Mouse (Mus musculus): ENCODE measurements at regions not wholly inside any gene's neighbourhood (a gene's known extent, or its start where the extent isn't known, plus 50 kb on each side); places are given as distances from the start of the nearest gene placed in this dataset.

DNA sequence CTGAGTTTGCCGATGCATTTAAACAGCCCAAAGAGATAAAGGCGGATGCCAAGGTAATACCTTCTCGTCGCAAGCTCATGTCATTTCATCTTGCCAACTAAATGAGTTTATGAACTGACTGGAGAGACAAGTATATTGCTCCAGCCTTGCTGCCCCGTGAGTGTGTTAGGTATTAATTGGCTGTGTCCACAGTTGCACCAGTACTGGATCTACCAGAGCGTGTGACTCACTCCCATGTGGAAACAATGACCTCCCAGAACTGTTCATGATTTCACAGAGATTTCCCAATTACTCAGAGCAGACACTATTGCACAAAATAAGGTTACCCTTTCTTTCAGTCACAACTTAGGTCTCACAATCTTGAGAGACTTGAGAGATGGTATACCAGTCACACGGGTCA, 179.8 kb upstream of the Adgrl2 start:
- no peak for DNase-seq (ENCODE audit: low spot score)

DNA sequence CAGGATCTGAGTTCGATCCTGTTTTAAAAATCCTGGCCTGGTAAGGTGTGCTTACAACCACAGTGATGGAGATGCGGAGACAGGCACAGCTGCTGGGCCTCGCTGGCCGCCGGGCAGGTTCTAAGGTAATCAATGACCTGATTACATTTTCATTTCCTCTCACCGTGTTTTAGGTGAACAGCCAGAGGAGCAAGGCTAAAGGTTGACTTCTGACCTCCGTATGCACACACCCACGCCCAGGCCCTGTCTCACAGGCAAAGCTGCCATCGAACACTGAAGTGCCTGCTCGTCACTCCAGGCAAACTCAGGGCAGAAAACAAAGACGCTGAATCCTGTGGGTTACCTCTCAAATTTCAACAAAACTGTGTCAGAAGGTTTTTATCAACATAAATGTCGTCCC, 179.1 kb upstream of the Adgrl2 start:
- DNase-seq (ENCODE audit: low spot score), result no peak

DNA sequence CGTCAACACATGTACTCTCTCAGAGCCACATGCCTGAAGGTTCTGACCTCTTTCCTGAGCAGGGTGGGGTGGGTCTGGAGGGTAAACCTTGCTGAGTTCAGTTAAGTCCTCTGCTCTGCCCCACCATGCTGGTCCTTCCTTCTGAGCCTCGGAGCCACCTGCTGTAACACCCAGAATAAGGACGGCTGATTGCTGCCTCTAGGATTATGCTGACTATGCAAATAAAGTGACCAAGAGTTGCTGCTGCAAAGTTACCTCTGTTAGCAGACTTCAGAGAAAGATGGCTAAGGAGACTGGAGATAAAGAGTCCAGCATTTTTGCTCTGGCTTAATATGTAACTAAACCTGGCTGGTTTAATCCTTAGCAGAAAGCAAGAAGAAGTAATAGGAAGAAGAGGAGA, 177.6 kb upstream of the Adgrl2 start:
- no peak for DNase-seq (ENCODE audit: low spot score)

DNA sequence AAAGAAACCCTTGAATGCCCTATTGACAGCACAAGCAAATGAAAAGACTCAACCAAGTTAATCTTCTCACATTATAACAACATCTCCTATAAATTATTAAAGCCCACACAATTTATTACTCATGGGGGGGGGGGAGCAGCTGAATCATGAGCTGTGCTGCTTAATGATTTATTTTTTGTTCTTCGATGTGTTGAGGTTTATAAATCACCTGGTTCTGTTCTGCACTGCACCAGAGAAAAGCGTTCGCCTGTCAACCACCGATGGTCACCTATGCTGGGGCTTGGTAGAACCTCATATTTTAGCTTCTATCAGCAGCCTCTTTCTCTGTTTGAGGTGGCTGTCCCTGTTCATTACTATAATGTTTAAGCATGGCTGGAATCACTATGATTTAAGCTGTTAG, 174.4 kb upstream of the Adgrl2 start:
- no peak for DNase-seq (ENCODE audit: low spot score)

DNA sequence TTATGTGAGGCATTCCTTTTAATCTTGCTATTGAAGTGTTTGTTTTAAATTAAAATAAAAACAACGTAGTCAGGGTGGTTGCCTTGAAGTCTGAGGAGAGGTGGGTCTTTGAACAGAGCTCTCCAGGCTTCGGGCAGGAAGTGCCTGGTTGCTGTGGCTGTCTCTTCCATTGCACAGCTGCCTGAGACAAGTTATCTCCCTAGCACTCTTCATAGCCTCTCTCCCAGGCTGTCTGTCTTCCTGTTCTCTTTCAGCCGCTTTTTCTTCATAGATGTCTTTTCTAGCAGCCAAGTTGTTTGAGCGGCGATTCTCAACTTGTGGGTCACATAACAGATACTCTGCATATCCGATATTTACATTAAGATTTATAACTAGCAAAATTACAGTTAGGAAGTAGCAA, 173.2 kb upstream of the Adgrl2 start:
- no peak for DNase-seq (ENCODE audit: low spot score)

DNA sequence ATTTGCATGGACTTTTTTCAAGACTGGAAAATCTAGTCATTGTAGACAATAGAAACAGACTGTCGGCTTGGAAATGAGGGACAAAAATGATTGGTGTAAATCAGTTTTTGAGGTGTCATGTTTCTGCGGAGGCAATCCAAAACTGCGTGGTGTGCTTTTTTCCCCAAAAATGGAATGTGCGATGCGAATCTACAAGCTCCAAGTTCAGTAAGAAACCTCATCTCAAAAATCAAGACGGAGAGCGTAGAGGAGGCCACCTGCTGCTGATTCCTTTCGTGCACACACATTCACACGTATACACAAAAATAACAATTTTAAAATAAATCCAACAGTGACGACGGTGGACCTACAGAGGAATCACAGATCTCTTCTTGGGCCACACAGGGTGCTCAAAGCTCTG, 170.5 kb upstream of the Adgrl2 start:
- no peak for DNase-seq (ENCODE audit: low spot score)

DNA sequence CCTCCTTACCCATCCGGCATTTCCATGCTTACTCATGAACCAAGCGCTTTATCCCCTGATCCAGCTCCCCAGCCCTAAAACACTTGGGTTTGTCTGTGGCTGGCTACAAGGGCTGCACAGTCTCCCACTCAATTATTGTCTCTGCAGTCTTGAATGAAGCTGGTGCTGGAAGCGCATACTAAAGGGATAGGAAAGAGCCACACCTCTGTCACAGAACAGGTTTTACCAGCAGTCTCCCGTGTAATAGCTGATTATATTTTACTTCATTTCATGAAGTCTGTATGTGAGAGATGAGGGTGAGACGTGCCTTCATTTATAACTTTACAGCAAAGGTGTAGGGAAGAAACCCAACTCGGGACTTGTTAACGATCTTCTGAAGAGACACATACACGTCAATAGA, 167.0 kb upstream of the Adgrl2 start:
- DNase-seq (ENCODE audit: low spot score), result no peak

DNA sequence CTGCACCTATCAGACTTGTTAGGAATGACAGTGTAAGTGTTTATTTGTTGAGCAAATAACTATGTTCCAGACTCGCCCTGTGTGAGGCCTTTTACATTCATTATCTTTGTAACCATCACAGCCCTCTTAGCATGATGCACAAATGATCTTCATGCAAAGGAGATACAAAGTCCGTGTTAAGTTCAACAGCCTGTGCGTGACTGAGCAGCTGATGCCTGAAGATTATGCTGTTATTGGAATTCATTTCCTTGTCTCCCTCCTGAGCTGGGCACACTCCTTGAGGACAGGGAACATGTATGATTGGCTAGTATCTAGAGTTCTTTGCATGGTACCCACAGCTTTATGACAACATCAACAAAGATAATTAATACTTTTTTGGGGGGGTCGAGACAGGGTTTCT, 162.0 kb upstream of the Adgrl2 start:
- no peak for DNase-seq (ENCODE audit: low spot score)

DNA sequence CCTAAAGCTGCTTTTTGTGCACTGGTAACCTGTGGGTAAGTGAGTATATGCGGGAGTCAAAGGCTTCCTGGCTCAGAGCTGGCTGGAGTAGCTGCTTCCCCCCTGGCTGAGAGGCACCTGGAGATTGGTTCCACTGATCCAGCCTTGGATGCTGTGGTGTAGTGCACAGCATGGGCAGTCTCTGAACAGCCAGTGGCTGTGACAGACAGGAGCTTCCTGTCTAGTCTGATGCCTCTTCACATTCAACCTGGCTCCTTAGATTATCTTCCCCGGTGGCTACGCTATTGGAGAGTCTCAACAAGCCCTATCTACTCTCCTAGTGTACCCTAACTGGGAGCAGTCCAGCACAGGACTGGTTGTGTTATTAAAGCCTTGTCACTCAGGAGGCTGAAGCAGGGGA, 160.4 kb upstream of the Adgrl2 start:
- no peak for DNase-seq (ENCODE audit: low spot score)

DNA sequence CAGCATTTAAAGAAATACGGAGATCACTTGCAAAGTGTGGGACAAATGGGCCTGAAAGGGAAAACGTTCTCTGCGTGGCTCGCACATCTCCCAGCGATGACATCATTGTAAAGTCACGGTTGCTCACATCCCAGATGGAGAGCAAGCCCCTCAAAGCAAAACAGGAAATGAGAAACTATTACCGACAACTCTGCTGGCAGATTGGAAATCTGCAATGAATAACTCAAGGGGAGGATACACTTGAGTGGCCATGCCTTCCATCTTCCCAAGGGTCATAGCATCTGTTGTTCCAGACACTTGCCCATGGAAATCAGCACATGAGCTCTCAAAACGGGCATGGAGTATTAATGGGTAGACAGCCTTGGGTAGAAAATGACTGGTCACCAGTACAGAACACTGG, 158.3 kb upstream of the Adgrl2 start:
- no peak for DNase-seq (ENCODE audit: low spot score)

DNA sequence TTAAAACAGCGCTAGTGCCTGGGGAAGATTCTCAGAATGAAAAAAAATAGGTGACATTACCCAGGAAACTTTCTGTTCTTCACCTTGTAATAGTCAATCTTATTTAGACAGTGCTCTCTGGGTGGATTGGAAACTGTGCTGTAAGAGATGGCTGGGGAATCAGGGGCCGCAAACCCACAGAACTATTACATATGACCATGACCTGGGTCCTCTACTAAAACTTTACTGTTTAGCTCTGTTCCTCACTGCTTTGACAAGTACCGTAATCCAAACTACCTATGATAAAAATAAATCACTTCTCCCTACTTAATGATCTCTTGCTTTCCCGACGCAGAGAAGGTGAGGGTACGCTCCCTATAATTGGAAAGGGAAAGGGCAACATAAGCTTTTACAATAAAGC, 157.6 kb upstream of the Adgrl2 start:
- no peak for DNase-seq (ENCODE audit: low spot score)

DNA sequence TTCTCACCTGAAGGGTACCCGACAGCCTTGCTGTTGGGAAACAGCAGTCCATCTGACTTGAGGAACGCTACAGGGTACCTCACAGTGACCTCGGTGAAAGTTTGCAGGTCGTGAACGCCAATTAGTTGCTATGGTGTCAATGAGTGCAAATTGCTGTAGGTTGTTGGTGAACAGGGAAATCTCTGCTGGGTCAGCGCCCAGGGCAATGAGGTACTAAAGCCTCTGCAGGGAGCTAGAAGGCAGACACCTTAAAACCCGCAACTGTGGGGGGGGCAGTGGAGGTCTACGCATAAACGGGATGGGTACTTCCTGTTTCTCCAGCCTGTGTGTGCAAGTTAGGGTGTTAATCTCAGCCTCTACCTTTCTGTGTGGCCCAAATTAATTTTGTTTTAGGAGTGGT, 156.3 kb upstream of the Adgrl2 start:
- DNase-seq (ENCODE audit: low spot score), result no peak

DNA sequence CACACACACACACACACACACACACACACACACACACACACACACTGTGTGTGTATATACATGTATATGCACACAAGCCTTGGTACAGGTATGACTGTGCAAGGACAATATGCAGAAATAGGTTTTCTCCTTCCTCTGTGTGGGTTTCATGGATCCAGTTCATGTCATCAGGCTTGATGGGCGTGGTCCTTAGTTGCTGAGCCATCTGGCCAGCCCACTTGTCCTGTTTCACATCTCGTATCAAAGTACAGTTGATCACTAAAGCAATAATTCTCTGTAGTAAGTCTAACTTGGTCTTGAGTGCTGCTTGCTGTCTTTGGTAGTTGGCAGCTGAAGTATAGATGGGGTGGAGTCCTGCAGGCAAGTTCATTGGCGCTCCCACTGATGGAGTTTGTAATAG, 150.1 kb upstream of the Adgrl2 start:
- no peak for DNase-seq (ENCODE audit: low spot score)

DNA sequence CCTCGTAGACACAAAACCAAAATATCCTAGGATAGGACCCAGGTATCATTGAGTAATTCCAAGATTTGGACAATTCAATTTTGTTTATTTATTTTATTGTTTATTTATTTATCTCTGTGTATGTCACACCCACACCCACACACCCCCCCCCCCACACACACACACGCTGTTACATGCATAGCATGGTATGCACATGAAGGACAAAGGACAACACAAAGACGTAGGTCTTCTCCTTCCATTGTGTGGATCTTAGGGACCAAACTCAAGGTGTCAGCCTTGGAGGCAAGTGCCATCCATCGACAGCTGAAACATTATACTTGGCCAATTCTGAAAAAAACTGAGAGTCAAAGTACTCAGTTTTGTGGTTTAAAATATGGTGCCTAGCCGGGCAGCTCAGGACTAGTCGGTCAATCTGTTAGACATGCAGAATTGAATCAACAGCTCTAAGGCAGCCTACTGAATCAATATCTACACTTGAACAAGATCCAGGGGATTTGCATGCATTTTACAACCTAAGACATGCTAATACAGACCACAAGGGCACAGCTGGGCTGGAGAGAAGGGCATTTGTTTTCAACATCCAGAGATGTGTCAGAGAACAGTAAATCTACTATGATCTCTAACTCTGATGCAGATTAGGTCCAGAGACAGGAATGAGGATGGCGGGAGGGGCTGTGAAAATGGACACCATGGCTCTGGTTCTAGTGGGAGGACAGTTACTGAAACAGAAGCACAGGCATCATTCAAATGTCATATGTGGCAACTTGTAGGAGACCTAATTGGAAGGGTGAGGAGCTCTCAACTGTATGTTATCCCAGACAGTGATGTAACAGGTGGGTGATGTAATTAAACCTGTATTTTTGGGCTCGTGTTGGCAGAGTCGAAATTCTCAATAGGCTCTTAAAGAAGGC, 143.9 kb upstream of the Adgrl2 start:
- DNase-seq (ENCODE audit: low spot score), result no peak

DNA sequence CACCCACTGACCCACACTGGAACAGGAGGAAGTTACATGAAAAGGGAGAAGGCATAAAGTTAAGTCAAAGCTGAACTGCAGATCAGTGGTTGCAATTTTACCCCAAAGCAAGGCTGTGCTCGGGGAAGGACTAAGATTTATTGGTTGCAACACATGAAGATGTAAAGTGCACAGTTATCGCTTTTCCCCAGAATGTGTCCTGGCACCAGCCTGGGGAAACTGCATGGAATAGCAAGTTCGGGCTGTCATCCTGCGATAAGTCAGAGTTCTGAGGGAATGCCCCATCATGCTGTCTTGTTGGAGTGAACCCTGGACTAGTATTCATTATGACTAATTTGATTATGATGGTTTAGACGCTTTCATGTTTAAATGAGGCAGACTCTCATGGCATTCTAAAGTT, 128.5 kb upstream of the Adgrl2 start:
- no peak for DNase-seq (ENCODE audit: low spot score)

DNA sequence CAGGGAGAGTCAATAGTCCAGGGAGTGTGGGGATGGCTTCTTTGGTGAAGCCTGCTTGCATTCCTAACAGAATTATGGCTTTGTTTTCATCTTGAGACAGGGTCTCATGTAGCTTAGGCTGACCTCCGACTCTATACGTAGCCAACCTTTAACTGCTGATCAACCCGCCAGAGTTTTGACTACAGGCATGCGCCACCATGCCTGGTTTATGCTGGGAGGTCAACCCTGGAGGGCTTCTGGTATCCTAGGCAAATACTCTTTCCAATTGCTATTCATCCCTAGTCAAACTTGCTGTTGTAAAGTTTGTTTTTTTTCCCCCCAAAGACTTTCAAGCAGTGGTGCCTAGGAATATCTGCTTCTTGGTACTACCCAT, 127.3 kb upstream of the Adgrl2 start:
- no peak for DNase-seq (ENCODE audit: low spot score)

DNA sequence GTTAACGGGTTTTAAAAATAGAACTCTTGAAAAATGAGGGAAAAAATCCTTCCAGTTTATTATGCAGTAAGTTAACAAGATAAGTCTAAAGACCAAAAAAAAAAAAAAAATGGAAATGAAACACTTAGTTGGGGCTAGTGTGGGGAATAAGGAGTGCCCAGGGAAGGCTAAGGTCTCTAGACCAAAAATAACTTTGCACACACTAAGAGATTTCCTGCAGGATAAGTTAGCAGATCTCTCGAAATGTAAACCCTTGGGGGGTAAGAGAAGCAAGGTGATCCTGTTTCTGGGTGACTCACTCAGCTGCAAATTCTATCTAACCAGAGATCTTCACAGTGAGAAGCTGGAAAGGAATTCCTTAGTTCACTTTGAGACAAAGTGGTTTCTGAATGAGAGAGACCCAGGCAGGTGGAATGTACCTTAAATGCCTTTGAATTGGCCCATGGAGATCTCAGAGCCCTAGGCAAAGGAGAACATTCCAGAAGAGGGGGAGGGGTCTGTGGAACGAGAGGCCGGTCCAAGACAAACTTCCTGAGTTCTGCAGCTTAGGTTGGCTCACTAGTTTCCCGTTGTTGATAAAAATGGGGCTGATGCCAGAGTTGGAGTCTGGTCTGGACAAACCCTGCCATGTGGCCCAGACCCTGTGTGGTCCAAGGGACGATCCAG, 126.8 kb upstream of the Adgrl2 start:
- DNase-seq (ENCODE audit: low spot score), result no peak

DNA sequence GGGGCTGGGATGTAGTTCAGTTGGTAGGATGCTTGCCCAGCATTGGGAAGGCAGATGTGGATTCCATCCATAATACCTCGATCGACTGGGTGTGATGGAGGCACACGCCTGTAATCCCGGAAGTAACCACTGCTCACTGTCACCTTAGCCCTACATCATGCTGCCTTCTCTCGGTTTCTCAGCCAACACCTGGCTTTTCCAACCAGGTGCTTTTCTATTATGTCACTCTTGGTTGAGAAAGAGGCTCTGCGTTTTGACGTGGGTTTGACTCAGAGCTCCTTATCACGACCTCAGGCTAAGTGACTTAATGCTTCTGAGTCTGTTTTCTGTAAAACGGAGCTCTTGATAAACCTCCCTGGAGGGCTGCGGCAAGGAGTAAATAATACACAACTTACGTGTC, 126.2 kb upstream of the Adgrl2 start:
- no peak for DNase-seq (ENCODE audit: low spot score)

DNA sequence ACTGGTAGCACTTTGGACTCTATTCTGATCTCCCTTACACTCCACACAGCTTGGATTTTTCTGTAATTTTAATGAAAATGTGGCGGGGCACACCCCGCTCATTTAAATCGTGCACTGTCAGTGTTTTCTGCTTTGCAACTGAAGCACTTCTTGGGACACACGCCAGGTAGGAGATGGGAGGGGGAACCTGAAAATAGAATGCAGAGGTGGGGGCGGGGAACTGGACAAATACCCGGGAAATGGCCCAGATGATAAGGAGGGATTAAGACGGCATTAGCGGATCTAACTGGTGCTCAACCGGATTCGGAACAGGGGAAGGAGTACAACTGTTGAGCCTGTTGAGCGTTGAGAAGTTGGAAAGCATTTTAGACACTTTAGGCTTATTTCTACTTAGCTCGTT, 125.5 kb upstream of the Adgrl2 start:
- DNase-seq (ENCODE audit: low spot score), result no peak

DNA sequence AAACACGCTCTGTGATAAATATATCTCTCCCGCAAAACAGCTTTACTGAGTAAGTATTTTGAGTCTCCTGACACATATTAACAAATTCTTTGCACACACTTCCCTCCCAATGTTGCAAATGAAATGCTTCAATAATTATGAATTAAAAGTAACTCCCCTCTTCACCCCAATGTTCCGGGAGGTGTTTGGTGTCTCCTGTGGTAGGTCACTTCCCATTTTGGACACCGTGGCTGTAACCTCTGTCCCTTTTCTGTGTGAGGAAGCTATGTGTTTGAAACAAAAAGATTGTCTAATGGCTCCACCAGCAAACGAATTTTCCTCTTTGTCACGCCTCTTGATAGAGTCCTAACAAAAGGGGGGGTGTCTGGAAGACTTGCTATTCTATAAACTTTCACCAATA, 122.5 kb upstream of the Adgrl2 start:
- DNase-seq (ENCODE audit: low spot score), result no peak

DNA sequence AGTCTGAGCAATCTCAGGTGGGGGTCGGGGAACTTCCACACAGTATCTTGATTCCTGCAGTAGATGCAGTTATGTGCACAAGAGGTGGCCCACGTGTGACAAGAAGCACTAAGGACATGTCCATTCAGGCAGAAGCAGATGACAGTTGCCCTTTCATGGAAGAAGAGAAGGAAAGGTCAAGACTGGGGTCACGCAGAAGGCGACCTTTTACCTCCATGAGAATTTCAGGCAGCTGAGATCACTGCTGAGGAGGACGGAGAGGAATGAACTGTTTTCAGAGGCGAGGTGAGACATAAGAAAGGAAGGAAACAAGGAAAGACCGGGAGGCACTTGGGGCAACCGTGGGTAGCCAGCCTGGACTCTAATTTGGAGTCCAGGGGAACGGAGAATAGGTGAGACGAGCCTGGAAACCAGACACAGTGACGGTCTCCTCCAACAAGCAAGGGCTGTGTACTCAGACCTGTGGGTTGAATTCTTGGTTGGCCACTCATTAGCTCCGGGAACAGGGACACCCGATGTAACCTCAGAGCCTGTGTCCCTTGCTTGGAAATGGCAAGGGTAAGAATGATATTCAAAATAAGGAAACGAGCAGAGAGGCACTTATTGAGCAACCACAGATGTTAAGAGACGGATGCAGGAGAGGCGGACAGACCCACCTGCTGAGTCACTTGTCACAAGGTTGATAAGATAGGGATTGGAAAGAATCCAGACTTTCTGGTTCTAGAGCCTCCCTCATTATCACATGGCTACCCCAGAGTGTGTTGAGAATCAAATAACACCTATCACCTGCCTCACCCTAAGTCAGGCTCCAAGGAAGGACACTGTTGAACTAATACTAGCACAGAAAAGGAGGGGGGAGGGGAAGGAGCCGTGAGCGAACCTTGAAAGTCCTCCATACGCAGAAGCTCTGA, 121.4 kb upstream of the Adgrl2 start:
- no peak for DNase-seq (ENCODE audit: low spot score)

DNA sequence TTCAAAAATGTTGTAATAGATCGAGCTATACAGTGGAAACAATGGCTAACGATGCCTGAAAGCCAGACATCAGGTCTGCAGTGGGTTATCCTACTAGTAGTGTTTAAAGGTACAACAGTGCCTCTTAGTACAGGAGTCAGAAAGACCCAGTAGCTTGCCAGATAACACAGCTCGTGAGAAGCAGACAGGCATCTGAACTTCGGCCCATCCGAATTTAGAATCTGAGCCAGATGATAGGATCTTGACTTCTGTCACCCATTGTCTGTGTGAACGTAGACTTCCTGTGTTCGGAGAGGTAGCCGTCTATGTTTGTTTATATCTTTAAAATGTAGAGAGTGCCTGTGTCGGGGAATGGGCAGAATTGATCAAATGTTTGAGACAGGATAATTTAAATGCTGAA, 120.5 kb upstream of the Adgrl2 start:
- DNase-seq (ENCODE audit: low spot score), result no peak

Measured in ovary, postnatal 10 days (tissue).